Mouse (Mus musculus) C2C12 (cell line): ENCODE measurements around the gene Sorl1. TPM values are rescaled to one million over a fixed set of nuclear protein-coding genes. Genes with fewer than 3 reads are reported as not detected.

Source experiments
- H3K27me3 ChIP-seq: one replicate; pipeline ENCODE4 v1.6.1; 2011; ENCODE audit not compliant: control insufficient read depth, insufficient read depth, insufficient read length
- H3K36me3 ChIP-seq: one replicate; pipeline ENCODE4 v1.6.1; 2011; ENCODE audit not compliant: control insufficient read depth, insufficient read depth
- H3K4me3 ChIP-seq: one replicate; pipeline ENCODE4 v1.5.1; 2011; ENCODE audit warnings: mild to moderate bottlenecking, control low read depth; ENCODE audit not compliant: poor library complexity, insufficient read depth, severe bottlenecking
- H3K79me2 ChIP-seq: one replicate; pipeline ENCODE4 v1.6.1; 2011; ENCODE audit not compliant: control insufficient read depth, insufficient read depth
- H3K79me3 ChIP-seq: one replicate; pipeline ENCODE4 v1.6.1; 2011; ENCODE audit warnings: low read depth, control low read depth
- H3ac ChIP-seq: one replicate; pipeline ENCODE3; 2011; ENCODE audit warnings: low read depth; ENCODE audit not compliant: control insufficient read depth, insufficient read length
- CEBPB ChIP-seq: IDR thresholded peaks from one replicate; pipeline ENCODE4 v1.6.1; 2011; ENCODE audit warnings: low read depth, mild to moderate bottlenecking, control low read depth, moderate library complexity
- CTCF ChIP-seq: IDR thresholded peaks from one replicate; pipeline ENCODE4 v1.5.1; 2011; ENCODE audit not compliant: control insufficient read depth, insufficient read depth, insufficient read length
- FOSL1 ChIP-seq: IDR thresholded peaks from one replicate; pipeline ENCODE4 v1.8.0; 2011; ENCODE audit warnings: mild to moderate bottlenecking, low read length; ENCODE audit not compliant: poor library complexity, insufficient read depth, severe bottlenecking
- MAX ChIP-seq: IDR thresholded peaks from one replicate; pipeline ENCODE4 v1.6.1; 2011; ENCODE audit warnings: mild to moderate bottlenecking, control low read depth
- MYOD1 ChIP-seq: IDR thresholded peaks from one replicate; pipeline ENCODE4 v1.6.1; 2011; ENCODE audit warnings: low read depth; ENCODE audit not compliant: control insufficient read depth, insufficient read length
- MYOG ChIP-seq: IDR thresholded peaks from one replicate; pipeline ENCODE4 v1.6.1; 2011; ENCODE audit not compliant: control insufficient read depth, insufficient read length; ENCODE audit errors: extremely low read depth
- USF1 ChIP-seq: IDR thresholded peaks from one replicate; pipeline ENCODE4 v1.6.1; 2011; ENCODE audit warnings: low read depth, mild to moderate bottlenecking, control low read depth, moderate library complexity
- polyA plus RNA-seq: library from polyadenylated mRNA; unstranded; fragments of >200 nt; fragmentation: generic; extraction: Trizol; gene quantifications from one replicate; pipeline ENCODE4 v1.2.1, GENCODE M21; 2012; ENCODE audit warnings: missing spikeins

The Sorl1 gene
- polyA plus RNA-seq, 1 experiment: 0.02 TPM

- no peak overlapping the region for H3K4me3 ChIP-seq
Measured at GRCm38 (mm10) chr9:42109837-42110451, 14.2 kb downstream of the Sorl1 start.

GRCm38 (mm10) chr9:42109131-42109530 is 15.0 kb downstream of the Sorl1 start:
- H3ac ChIP-seq: no peak overlapping the region
- H3K36me3 ChIP-seq: no peaks in the 10 kb centered on the region
- no peak for TF ChIP-seq MYOG
- TF ChIP-seq MYOD1: no peak
- TF ChIP-seq CEBPB: no peak
- no peak for TF ChIP-seq MAX
- no peak for TF ChIP-seq FOSL1
- no peak for TF ChIP-seq CTCF
- TF ChIP-seq USF1: no peak
- H3K27me3 ChIP-seq: no peaks in the 10 kb centered on the region
- no peak overlapping the region for H3K4me3 ChIP-seq
- H3K79me3 ChIP-seq: no peaks in the 10 kb centered on the region
- H3K79me2 ChIP-seq: no peaks in the 10 kb centered on the region

More at GRCm38 (mm10) chr9:42109837-42110451, 14.2 kb downstream of the Sorl1 start:
- H3K79me2 ChIP-seq: no peaks in the 10 kb centered on the region
- TF ChIP-seq USF1: no peak
- no peak for TF ChIP-seq MAX
- peak; percentile 47 for TF ChIP-seq FOSL1
- TF ChIP-seq CEBPB: no peak
- TF ChIP-seq MYOD1: peak; percentile 73
- TF ChIP-seq MYOG: no peak
- no peak for TF ChIP-seq CTCF
- H3ac ChIP-seq: no peak overlapping the region
- no peaks in the 10 kb centered on the region for H3K36me3 ChIP-seq
- H3K79me3 ChIP-seq: no peaks in the 10 kb centered on the region
- H3K27me3 ChIP-seq: no peaks in the 10 kb centered on the region

GRCm38 (mm10) chr9:42108369-42108951 is 15.6 kb downstream of the Sorl1 start:
- Histone ChIP-seq H3K36me3 (no peaks in the 10 kb centered on the region), H3ac (no peak overlapping the region), H3K4me3 (no peak overlapping the region), H3K79me3 (no peaks in the 10 kb centered on the region), H3K79me2 (no peaks in the 10 kb centered on the region), H3K27me3 (no peaks in the 10 kb centered on the region)
- TF ChIP-seq MYOG: no peak
- no peak for TF ChIP-seq CEBPB
- TF ChIP-seq MAX: peak; percentile 80
- TF ChIP-seq FOSL1: no peak
- no peak for TF ChIP-seq MYOD1
- TF ChIP-seq CTCF: no peak
- peak; percentile 30 for TF ChIP-seq USF1

- Histone ChIP-seq H3K79me3 (no peaks in the 10 kb centered on the region), H3K36me3 (no peaks in the 10 kb centered on the region), H3K79me2 (no peaks in the 10 kb centered on the region), H3K4me3 (no peak overlapping the region), H3ac (no peak overlapping the region), H3K27me3 (no peaks in the 10 kb centered on the region)
- TF ChIP-seq USF1: no peak
- no peak for TF ChIP-seq CEBPB
- no peak for TF ChIP-seq MYOG
- TF ChIP-seq FOSL1: no peak
- no peak for TF ChIP-seq MYOD1
- no peak for TF ChIP-seq MAX
- TF ChIP-seq CTCF: no peak
Measured at GRCm38 (mm10) chr9:42107062-42107461, 17.0 kb downstream of the Sorl1 start.

GRCm38 (mm10) chr9:42106305-42106704 is 17.8 kb downstream of the Sorl1 start:
- H3K79me3 ChIP-seq: no peaks in the 10 kb centered on the region
- no peak for TF ChIP-seq CEBPB

GRCm38 (mm10) chr9:42103546-42103945 is 20.6 kb downstream of the Sorl1 start:
- Histone ChIP-seq H3K27me3 (no peaks in the 10 kb centered on the region), H3K36me3 (no peaks in the 10 kb centered on the region), H3K79me3 (no peaks in the 10 kb centered on the region), H3ac (no peak overlapping the region), H3K79me2 (no peaks in the 10 kb centered on the region), H3K4me3 (no peak overlapping the region)
- TF ChIP-seq MAX (no peak), USF1 (no peak), CTCF (no peak), MYOD1 (no peak), FOSL1 (no peak), CEBPB (no peak), MYOG (no peak)

More at GRCm38 (mm10) chr9:42106305-42106704, 17.8 kb downstream of the Sorl1 start:
- Histone ChIP-seq H3K79me2 (no peaks in the 10 kb centered on the region), H3ac (no peak overlapping the region), H3K4me3 (no peak overlapping the region), H3K27me3 (no peaks in the 10 kb centered on the region), H3K36me3 (no peaks in the 10 kb centered on the region)
